Mouse (Mus musculus): ENCODE data around the gene N4bp2l1. TPM values are rescaled to one million over a fixed set of nuclear protein-coding genes. Genes with fewer than 3 reads are reported as not detected.
"Not testable (repeated sequence)": the region's sequence is repeated elsewhere in the genome, so short reads cannot be mapped to it uniquely, and the experiment has no call there.

The N4bp2l1 gene
- 10 to 100 TPM; 49.7 to 69.3 (median 56.6) TPM for total RNA-seq (2022)

DNA sequence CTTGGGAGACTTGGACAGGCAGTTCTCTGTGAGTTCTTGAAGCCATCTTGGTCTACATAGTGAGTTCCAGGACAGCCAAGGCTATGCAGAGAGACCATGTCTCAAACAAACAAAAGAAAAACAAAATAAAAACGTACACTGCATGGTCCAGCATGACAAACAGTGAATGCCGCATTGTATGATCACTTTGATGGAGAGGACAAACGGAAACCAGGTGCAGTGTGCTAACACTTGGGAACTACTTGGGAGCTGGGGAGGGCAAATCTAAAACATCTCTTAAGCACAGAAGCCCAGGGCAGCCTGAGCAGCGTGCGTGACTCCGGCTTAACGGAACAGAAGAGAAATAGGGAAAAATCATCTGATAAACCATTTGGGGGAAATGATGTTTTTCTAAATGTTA is at the start of gene N4bp2l1:
TSS of gene N4bp2l1 (minus strand) at position 101 of the 400 bp plus-strand sequence.
- no peak for DNase-seq (ENCODE audit: low spot score in 2 of 2)

DNA sequence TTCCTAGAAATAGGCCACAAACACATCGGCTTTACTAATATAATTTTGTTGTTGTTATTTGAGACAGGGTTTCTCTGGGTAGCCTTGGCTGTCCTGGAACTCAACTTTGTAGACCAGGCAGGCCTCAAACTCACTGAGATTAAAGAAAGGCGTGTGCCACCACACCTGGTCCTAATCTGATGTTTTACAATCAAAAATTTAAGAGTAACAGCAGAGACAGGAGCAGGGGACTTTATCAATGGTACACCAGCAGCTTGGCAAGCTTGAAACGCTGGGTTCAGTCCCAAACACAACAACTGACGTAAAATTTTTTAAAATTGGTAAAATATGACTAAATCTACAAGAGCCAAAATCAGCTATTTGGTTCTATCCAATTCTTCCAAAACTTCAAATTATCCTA is 47.9 kb upstream of the N4bp2l1 start:
- no peak for DNase-seq (ENCODE audit: low spot score in 2 of 2)

DNA sequence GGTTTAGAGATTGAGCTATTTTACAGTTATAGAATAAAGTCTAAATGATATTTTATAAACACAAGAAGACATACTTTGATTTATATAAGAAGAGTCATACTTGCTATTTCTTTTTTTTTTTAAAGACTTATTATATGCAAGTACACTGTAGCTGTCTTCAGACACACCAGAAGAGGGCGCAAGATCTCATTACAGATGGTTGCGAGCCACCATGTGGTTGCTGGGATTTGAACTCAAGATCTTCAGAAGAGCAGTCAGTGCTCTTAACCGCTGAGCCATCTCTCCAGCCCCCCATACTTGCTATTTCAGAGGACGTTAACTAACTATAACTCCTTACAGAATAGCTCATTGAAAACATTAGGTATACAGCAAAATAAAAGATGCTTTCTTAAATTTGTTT is 46.4 kb upstream of the N4bp2l1 start:
- not testable (repeated sequence) for DNase-seq (ENCODE audit: low spot score in 2 of 2)

DNA sequence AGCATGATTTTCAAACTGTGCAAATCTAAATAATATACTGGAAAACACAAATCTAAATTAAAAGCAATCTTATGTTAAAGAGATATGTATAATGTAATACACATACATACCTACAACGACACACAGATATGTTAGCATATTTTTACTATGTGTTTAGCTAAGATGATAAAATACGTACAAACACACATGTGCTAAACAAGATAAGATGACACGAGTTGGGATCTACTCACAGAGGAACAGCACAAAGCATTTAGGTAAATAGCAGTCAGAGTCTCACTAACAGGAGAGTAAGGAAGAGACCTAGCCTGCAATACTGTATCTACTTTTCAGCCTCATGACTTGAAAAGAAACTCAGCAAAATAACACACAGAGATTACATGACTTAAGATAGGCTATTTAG is 44.5 kb upstream of the N4bp2l1 start:
- DNase-seq (ENCODE audit: low spot score in 2 of 2) = no peak

DNA sequence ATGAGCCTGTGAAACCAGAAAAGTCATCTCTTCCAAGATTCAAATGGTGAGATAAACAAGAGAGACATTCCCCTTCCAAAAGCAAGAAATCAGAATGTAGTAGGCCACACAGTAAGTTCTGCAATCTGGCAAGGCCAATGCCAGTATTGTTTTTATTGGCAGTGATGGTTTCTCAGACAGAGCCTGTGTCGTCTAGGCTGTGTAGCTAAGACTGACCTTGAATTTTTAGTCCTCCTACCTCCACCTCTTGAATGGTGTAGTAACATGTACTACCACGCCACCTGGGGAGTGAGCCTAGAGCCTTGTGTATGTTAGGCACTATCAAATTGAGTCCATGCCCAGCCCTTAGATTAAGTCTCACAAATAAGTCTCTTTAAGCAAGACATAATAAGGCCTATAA is 32.7 kb upstream of the N4bp2l1 start:
- no peak for DNase-seq (ENCODE audit: low spot score in 2 of 2)

DNA sequence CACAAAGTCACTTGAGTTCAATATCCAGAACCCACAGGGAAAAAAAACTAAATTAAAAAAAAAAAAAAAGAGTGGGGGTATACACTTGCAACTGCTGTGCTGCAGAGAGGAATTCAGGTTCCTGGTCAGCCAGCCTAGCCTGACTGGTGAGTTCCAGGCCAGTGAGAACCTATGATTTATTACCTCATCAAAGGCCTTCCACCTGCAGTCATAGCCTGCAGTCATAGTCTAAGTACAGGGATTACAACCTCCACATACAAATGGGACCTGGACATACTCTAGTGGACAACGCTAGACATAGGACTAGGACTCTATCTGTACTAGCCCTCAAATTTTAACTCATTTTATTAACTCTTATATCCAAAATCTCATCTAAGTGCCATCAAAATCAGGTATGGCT is 32.3 kb upstream of the N4bp2l1 start:
- DNase-seq (ENCODE audit: low spot score in 2 of 2) = no peak

DNA sequence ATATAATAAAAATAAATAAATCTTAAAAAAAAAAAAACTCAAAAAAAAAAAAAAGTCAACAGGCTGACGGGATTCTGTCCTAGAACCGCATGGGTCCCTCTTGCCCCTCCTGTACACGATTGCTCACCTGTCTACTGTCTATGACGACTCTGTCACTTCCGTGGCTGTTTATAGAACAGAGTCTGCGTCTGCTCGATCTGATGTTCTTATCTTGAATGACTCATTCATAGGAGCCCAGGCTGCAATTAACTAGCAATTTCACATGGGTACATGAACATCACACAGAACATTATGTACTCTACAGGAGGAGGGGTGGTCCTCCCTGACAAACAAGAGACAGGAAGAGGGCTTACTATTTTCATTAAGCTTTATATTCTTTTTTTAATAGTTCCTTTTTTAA is 28.5 kb upstream of the N4bp2l1 start:
- DNase-seq (ENCODE audit: low spot score in 2 of 2) = no peak

DNA sequence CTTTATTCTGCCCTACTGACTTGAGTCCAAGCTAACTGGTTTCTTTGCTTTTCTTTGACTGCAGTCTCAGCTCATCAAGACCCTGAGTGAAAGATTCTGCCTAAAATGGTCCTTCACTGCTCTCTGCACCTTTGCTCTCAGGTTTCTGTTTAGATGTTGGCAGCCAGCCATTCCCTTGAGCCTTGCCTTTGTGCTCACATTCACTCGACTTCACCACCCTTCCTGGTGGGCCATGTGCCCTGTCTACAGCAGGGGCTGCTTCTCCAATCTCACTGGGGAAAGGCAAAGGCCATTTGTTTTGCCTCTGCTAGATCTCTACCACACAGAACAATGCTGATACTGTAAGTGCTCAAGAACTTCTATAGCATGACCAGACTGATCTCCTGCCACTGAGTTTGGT is 25.8 kb upstream of the N4bp2l1 start:
- DNase-seq (ENCODE audit: low spot score in 2 of 2) = no peak

DNA sequence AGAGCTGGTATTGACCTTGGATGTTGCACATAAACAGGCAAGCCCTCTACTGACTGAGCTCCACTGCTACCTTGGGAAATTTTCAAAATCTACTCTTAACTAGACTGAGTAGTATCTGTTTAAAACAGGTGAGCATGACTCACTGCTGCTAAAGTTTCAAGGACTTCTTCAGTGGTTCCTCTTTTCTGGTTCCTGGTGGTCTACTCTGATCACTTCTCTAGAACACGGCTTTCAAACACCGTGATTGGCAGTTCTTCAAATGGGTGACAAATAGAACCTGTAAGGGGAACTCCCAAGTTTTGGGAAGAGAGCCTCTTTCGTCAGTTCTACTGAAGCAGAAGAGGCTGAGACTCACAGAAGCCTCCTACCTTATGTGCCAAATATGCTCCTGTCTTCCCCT is 24.6 kb upstream of the N4bp2l1 start:
- no peak for DNase-seq (ENCODE audit: low spot score in 2 of 2)

DNA sequence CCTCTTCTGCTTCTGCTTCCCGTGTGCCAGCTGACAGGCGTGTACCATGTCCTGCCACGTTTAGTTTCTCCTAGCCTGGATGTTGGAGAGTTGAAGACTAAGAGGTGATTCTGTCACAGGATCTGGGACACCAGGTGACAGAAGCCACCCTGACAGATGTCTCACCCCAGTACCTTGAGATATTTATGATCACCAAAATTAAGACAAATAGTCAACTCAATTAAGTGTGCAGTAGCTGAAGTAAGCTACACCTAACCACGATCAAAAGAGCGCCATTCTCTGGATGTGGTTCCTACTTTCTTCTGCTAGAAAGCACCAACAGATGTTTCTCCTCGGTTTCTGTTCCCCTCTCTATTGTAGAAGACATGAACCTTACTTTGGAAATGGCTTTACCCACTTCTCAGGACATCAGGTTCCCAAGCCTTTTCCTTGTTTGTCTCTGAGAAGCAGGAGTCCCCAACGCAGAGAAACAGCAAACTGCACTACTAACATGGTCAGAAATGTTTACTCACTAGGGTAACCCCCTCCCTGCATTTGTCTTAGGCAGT is 23.7 kb upstream of the N4bp2l1 start:
- DNase-seq (ENCODE audit: low spot score in 2 of 2) = no peak

DNA sequence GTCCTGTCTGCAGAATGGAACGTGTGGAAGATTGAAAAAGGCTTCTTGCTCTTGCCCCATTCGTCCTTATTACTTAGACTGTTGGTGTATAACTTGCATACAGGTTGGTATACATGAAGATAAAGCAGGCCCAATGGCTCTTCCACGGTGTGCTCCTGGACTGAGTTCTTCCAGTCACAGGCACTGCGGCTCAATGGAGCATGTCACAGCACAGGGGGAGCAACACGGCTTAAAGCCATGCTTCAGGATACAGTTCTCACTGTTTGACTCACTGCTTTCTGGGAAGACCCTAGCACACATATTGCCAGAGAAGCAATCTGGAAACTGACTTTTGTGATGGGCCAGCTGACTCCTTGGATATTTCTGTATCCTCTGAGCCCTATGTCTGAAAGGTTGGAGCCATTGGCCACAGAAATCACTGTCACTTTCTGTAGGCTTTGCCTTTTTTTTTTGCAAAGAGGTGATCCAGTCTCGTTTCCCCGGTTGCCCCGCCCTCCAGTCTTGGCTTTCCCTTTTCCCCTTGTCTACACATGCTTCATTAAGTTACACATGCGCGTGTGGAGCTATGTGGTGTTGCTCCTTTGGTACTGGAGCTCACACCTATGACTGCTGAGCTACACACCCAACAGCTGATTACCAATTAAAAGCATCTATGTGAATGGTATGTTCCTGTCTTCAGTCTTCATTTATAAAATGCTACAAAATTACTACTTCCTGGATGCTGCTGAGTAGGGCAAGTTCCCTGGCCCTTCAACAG is 21.8 kb upstream of the N4bp2l1 start:
- no peak for DNase-seq (ENCODE audit: low spot score in 2 of 2)

DNA sequence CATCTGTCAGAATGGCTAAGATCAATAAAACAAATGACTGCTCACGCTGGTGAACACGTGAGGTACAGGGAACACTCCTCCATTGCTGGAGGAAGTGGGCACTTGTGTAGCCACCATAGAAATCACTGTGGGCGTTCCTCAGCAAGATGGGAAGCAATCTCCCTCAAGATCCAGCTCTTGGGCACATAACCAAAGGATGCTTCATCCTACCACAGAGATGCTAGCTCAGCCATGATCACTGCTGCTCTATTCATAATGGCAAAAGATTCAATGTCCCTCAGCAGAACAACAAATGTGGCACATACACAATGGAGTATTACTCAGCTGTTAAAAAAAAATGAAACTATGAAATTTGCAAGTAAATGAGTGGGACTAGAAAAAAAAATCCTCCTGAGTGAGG is 19.7 kb upstream of the N4bp2l1 start:
- no peak for DNase-seq (ENCODE audit: low spot score in 2 of 2)

DNA sequence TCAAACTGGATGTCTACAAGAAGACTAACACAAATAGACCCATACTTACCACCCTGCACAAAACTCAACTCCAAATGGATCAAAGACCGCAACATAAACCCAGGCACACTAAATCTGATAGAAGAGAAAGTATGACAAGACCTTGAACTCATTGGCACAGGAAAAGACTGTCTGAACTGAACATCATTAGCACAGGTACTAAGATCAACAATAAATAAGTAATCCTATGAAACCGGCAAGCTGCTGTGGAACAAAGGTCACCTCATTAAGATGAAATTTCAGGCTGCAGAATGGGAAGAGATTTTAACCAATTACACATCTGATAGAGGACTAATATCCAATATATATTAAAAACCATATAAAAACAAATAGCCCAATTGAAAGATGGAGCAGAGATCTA is 19.2 kb upstream of the N4bp2l1 start:
- no peak for DNase-seq (ENCODE audit: low spot score in 2 of 2)

DNA sequence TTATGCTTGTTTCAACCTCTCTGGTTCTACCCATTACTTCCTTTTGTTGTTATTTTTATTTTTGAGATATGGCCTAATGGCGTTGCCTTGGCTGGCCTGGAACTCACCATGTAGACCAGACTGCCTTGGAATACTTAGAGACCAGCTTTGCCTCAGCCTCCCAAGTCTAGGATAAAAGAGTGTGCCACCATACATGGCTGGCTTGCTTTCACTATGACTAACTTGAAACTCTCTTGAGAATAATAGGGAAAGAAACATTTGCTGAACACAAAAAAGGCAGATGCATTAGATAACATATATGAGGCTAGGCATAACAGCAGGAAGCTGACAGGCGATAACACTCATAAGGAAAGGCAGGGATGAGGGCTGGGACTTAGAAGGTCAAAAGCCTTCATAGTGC is 17.1 kb upstream of the N4bp2l1 start:
- no peak for DNase-seq (ENCODE audit: low spot score in 2 of 2)

DNA sequence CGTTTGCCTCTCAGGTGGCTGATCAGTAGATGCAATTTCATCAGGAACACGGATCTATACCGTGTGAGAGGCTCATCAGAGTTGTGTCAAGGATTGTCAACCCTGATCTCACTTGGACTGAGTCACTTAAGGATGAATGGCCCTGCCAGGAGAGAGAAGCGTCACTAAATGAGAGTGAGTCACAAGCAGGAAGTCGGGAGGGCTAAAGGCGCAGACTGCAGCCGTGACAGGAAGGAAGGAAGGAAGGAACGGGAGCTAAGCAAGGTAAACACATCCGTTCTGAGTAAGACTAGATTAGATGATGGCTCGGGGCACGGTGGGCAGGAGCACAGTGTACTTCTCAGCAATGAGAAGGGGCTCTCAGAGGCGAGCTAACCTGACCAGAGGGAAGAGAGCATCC is 14.7 kb upstream of the N4bp2l1 start:
- DNase-seq (ENCODE audit: low spot score in 2 of 2) = no peak

DNA sequence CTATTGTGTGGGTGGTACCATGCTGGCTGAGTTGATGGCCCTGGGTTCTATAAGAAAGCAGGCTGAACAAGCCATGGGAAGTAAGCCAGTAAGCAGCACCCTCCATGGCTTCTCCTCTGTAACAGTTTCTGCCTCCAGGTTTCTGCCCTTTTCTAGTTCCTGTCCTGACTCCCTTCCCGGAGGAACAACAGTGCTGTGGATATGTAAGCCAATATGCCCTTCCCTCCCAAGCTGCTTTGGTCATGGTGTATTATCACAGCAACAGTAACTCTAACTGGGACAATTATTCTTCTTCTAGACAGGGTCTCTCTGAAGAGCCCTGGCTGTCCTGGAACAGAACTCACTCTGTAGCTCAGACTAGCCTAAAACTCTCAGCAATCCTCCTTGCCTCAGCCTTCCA is 14.1 kb upstream of the N4bp2l1 start:
- no peak for DNase-seq (ENCODE audit: low spot score in 2 of 2)

DNA sequence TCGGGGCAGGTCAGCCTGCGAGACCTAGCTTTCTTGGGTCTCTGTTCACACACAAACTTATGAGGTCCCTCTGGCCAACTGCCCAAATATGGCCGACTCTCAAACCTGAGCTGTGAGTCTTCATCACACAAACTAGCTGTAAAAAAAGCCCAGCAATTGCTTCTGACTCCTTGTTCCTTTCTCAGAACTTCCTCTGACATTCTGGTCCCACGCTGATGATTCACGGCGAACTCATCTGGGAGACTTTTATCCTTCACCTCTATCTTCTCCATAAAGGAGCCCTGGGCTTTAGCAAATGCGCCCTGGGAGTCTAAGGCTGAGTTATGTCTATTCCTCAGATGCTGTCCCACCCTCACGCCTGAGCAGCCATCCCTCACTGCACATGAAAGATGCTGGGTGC is 10.6 kb upstream of the N4bp2l1 start:
- no peak for DNase-seq (ENCODE audit: low spot score in 2 of 2)

DNA sequence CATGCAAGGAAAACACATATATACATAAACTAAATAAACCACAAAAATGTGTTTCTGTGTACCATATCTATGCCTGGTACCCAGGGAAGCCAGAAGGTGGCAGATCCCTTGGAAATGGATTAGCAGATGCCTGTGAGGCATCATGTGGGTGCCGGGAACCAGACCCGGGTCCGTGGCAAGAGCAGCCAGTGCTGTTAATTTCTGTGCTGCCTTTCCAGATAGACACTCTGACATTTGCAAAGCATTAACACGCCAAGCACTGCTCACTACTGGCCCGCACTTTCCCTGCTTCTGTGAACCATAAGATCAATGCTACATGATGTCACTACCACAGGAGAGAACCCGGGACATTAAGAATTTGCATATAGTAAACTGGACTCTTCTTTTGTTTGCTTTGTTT is 9.1 kb upstream of the N4bp2l1 start:
- no peak for DNase-seq (ENCODE audit: low spot score in 2 of 2)

DNA sequence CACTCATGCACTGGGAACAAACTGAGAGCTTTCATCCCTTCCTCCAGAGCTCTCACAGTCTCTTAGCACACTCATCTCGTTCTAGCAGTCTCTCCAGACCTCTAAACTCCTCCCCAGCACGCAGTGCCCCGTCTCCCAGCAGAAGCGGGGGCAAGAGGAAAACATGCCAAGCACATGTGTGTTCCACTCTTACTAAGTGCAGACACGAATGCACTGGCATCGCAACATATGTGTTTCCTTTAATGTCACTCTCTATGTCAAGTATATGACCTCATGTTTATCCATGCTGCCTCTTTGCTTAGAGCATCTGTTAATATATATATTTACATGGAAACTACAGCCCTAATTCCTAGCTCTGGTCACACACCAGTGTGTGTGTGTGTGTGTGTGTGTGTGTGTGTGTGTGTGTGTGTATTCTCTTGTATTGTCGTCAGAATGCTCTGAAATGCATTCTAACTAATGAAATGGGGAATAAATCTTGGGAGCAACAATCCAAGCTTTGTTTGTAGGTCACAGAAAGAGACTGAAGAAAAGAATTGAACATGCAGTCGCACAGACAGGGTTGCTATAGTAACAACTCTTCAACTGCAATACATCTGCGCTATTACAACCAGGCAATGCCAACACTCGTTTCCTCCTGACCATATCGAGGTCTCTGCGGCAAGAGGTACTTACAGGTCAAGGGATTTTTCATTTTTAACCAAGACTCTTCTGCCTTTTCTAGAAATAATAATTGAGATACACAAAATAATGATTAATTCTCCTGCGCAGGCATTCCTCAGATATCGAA is 4.6 kb upstream of the N4bp2l1 start:
- no peak for DNase-seq (ENCODE audit: low spot score in 2 of 2)

DNA sequence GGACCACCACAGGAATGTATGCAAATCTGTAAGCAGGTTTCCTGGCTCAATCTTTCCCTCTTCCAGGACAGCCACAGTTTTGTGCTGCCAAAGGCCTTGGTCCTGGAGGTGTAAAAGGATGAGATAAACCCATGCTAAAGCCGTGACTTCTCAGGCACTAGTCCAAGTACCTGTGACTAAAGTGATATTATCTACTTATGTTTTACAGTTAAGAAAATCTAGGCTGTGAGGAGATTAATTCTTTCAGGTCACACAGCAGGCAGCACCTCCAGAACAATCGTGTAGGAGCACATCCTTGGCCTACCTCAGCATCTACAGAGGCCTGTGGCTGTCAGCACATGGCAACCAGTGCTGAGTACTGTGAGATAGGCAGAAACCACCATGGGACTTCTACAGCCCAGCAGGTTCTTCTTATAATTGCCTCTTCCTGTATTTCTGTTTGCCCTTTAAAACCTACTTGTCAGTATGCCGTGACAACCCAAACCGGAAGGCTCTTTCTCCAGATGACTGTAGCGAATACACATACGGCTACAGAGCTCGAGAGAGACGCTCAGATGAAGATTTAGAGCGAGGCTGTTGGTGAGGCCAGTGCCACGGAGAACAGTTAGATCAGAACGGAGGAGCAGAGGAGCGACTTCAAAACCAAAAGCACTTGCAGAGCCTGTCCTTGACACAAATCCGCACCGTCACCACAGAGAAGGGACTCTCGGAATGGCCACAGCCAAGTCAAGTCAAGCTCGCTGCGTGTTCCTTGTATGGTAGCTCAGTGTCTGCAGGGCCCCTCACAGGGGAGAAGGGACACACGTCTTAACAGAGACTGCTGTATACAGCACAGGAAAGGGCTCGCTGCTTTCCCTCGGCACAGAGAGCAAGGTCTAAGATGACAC is 3.8 kb upstream of the N4bp2l1 start:
- DNase-seq (ENCODE audit: low spot score in 2 of 2) = no peak
